Mouse (Mus musculus) embryonic facial prominence, embryonic 12.5 days (tissue): Measurements from ENCODE around the gene Cenpp. TPM values are rescaled to one million over a fixed set of nuclear protein-coding genes. Genes with fewer than 3 reads are reported as not detected.

Experiments
- ATAC-seq: fragments of 200-750 bp; cut with Nextera tagmentation; 2 replicates; pipeline ENCODE4 v1.8.0; 2017; ENCODE audit not compliant: insufficient number of reproducible peaks, insufficient read depth, low FRiP score, low TSS enrichment
- H3K27ac ChIP-seq: fragments of 300-500 bp; sonication (generic); 2 replicates; pipeline ENCODE4 v1.5.1; 2016; ENCODE audit warnings: mild to moderate bottlenecking
- H3K27me3 ChIP-seq: fragments of 300-500 bp; sonication (generic); 2 replicates; pipeline ENCODE4 v1.6.1; 2016; ENCODE audit warnings: mild to moderate bottlenecking, moderate library complexity
- H3K36me3 ChIP-seq: fragments of 300-500 bp; sonication (generic); 2 replicates; pipeline ENCODE4 v1.6.1; 2016; ENCODE audit warnings: mild to moderate bottlenecking
- H3K4me1 ChIP-seq: fragments of 300-500 bp; sonication (generic); 2 replicates; pipeline ENCODE4 v1.6.1; 2016
- H3K4me2 ChIP-seq: fragments of 300-500 bp; sonication (generic); replicated peaks from 2 replicates; pipeline ENCODE4 v1.6.1; 2016; ENCODE audit warnings: mild to moderate bottlenecking, moderate library complexity
- H3K4me3 ChIP-seq: fragments of 300-500 bp; sonication (generic); 2 replicates; pipeline ENCODE4 v1.5.1; 2016; ENCODE audit warnings: mild to moderate bottlenecking
- H3K9ac ChIP-seq: fragments of 300-500 bp; sonication (generic); 2 replicates; pipeline ENCODE4 v1.6.1; 2016; ENCODE audit warnings: mild to moderate bottlenecking, moderate library complexity
- H3K9me3 ChIP-seq: fragments of 300-500 bp; sonication (generic); 2 replicates; pipeline ENCODE4 v1.6.1; 2016; ENCODE audit warnings: mild to moderate bottlenecking, moderate library complexity
- WGBS: fragments of 180-500 bp; shearing (Covaris S2); methylation state at CpG from one replicate; pipeline ENCODE4 v1.1.7; 2016; 5-methylcytosine and 5-hydroxymethylcytosine counted together
- polyA plus RNA-seq: library from polyadenylated mRNA; unstranded; fragments of >200 nt; fragmentation: Nextera tagmentation; extraction: Ambion mirVana; gene quantifications from 2 replicates; pipeline ENCODE4 v1.2.1, GENCODE M21; 2016

Gene Cenpp
- 26.9 and 29.2 TPM in 2 replicates for polyA plus RNA-seq

DNA sequence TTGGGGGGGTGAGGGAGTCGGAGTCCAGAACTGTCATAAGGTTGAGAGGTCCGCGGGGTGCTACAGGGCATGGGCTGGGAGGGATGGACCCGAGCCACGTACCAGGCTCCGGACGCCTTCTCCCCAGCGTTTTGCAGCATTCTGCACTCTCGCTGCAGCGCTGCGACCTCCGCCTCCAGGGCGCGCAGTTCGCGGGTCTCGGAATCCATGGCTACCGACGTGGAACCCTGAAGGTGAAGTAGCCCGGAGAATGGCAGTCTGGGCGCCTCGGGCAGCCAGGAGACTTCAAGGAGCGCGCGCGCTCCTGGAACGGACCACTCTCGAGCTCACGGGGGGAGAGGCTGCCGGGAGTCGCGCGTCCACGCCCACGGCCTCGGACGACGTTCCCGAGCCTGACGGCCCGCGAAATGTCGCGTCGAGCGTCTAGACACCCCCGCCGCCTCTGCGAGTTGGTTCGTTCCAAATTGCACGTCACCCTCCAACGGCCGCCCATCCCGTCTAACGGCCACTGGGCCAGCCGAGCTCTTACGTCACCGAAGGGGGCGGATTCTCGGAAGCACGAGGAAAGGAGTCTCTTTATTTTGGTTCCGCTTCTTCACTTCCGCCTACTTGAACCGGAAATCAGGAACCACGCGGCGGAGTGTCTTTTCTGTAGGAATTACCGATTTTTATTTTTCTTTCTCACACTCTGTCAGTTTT lies at the start of gene Cenpp, which contains the start of gene Nol8:
Gene Cenpp, minus strand, starts transcription at position 305 of the 699 bp plus-strand sequence.
Gene Nol8, plus strand, starts transcription at position 598 of the 699 bp plus-strand sequence.
- peak within 1 kb of the TSS; percentile 72 for H3K4me2 ChIP-seq
- peak within 1 kb of the TSS; percentile 61 for H3K9ac ChIP-seq
- peaks cover 7% of the 10 kb centered on the region; the same call in 1 of the 2 replicates for H3K4me1 ChIP-seq
- WGBS = under 1% methylated on average over 68 of the region's 68 CpGs
- H3K27ac ChIP-seq = peak within 1 kb of the TSS; percentile 46; the same call in 1 of the 2 replicates
- ATAC-seq = peak; percentile 98
- H3K9me3 ChIP-seq = no peaks in the 10 kb centered on the region
- H3K36me3 ChIP-seq = peaks cover 2% of the 10 kb centered on the region; the same call in 1 of the 2 replicates
- peak within 1 kb of the TSS; percentile 81 for H3K4me3 ChIP-seq
- no peaks in the 10 kb centered on the region for H3K27me3 ChIP-seq

GRCm38 (mm10) chr13:49691056-49691455 lies 38.5 kb upstream of the Cenpp start:
- Histone ChIP-seq H3K36me3 (peaks cover 46% of the 10 kb centered on the region), H3K9ac (no peak overlapping the region), H3K27ac (no peak overlapping the region), H3K9me3 (no peaks in the 10 kb centered on the region), H3K27me3 (no peaks in the 10 kb centered on the region), H3K4me3 (no peak overlapping the region), H3K4me2 (no peak overlapping the region), H3K4me1 (no peaks in the 10 kb centered on the region)
- no peak for ATAC-seq
- 96% methylated on average over 5 of the region's 5 CpGs for WGBS

GRCm38 (mm10) chr13:49684266-49684665 lies 31.7 kb upstream of the Cenpp start:
- no peaks in the 10 kb centered on the region for H3K9me3 ChIP-seq
- H3K9ac ChIP-seq = no peak overlapping the region
- H3K27me3 ChIP-seq = no peaks in the 10 kb centered on the region
- ATAC-seq = no peak
- no peak overlapping the region for H3K27ac ChIP-seq
- WGBS = 85% methylated on average over 4 of the region's 4 CpGs
- no peak overlapping the region for H3K4me3 ChIP-seq
- H3K36me3 ChIP-seq = peaks cover 20% of the 10 kb centered on the region
- peaks cover 12% of the 10 kb centered on the region for H3K4me1 ChIP-seq
- no peak overlapping the region for H3K4me2 ChIP-seq

DNA sequence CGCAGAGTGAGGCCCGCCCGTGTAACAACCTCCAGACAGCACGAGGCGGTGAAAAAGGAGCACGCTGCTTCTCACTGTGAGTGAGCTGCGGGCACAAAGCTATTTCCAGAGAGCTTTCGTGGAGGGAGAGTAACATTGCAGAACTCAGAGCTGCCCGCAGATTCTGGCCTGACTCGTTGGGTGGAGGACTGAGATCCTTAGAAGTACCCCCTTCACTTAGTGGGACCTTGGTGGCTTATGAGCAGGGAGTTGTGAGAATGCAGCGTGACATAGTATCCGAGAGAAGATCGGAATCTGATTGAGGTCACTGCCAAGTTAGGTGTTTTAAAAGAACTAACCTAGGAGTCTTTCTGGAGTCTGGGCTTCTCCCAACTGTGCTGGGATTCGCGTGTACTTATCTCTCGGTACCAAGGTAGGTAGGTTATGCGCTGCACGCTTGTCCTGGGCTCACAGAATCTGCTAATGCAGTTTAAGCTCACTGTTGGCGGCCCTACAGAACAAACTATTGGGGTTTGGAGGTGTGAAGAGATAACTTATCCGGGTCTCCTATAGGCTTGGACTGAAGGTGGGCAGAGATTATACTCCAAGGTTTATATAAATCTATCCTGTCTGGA lies 29.8 kb upstream of the Cenpp start:
- Histone ChIP-seq H3K9ac (peak overlapping the region; percentile 75), H3K4me3 (peak overlapping the region; percentile 86), H3K9me3 (no peaks in the 10 kb centered on the region), H3K36me3 (peaks cover 13% of the 10 kb centered on the region), H3K27ac (0 out of 2 replicates have a peak overlapping the region, but pooled peaks have one; percentile 60), H3K4me1 (peaks cover 12% of the 10 kb centered on the region), H3K4me2 (peak overlapping the region; percentile 94), H3K27me3 (no peaks in the 10 kb centered on the region)
- no peak for ATAC-seq
- WGBS = 1% methylated on average over 20 of the region's 20 CpGs

DNA sequence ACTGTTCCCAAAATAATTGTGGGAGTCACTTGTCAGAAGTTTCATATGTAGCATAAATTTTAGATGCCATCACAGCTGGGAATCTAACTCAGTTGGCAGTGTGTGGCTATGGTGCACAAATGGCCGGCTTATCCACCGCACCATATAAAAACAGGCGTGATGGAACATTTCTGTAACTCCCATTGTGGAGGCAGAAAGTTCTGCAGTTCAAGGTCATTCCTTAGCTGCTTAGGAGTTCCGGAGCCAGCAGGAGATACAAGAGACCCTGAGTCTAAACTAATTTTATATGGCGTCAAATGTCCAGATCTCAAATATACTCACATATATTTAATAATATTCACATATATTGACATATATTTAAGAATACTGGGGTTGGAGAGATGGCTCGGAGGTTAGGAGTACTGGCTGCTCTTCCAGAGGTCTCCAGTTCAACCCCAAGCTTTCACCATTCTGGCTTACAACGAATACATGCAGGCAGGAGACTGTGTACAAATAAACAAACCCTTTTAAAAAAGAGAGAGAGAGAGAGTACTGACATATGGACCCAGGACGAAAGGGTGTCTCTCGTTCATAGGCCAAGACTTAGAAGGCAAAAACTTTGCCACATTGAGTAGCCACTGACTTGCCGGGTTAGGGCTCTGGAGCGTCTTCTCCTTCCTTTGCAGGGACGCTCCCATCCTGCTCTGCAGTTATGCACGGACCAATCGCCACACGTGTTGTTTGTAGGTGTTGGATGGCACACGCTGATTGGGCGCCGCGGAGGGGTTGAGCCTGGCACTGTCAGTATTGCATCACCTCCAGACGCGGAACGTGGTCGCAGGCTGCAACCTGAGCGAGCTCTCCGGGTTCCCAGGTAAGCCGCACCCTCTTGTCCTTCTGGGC lies 29.0 kb upstream of the Cenpp start, which contains the start of gene Iars:
Gene Iars, plus strand, starts transcription at position 750 of the 882 bp plus-strand sequence.
- Histone ChIP-seq H3K27me3 (no peaks in the 10 kb centered on the region), H3K9ac (peak within 1 kb of the TSS; percentile 75), H3K4me2 (peak within 1 kb of the TSS; percentile 94), H3K4me3 (peak within 1 kb of the TSS; percentile 86), H3K27ac (0 out of 2 replicates have a peak within 1 kb of the TSS, but pooled peaks have one; percentile 60), H3K36me3 (peaks cover 17% of the 10 kb centered on the region), H3K9me3 (no peaks in the 10 kb centered on the region), H3K4me1 (peaks cover 12% of the 10 kb centered on the region)
- peak; percentile 100 for ATAC-seq
- 6% methylated on average over 26 of the region's 26 CpGs for WGBS

GRCm38 (mm10) chr13:49677793-49678192 lies 25.2 kb upstream of the Cenpp start:
- Histone ChIP-seq H3K9ac (no peak overlapping the region), H3K27ac (no peak overlapping the region), H3K4me2 (no peak overlapping the region), H3K9me3 (no peaks in the 10 kb centered on the region), H3K4me3 (no peak overlapping the region), H3K4me1 (peaks cover 3% of the 10 kb centered on the region), H3K36me3 (peaks cover 31% of the 10 kb centered on the region), H3K27me3 (no peaks in the 10 kb centered on the region)
- WGBS = 84% methylated on average over 2 of the region's 2 CpGs
- no peak for ATAC-seq

DNA sequence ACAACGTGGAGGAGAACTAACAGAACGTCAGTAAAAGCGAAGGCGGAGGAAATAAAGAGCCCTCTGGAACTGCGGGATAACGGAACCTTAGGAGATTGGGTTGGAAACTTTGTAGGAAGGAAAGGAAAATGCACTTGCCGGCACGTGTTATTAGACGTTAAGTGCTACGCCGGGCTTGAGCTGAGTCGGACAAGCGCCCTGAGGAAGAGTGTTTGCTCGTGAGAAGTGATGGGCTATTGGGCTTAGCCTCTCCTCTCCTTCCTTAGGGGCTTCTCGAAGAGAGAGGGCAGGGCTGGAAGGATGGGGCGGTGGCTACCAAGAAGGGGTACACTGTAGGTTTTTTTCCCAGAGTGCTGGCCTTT lies 576 bp upstream of the Cenpp start:
- 0% methylated on average over 16 of the region's 16 CpGs for WGBS
- peak; percentile 62 for ATAC-seq
- Histone ChIP-seq H3K4me3 (peak overlapping the region; percentile 81), H3K9ac (peak overlapping the region; percentile 61), H3K4me2 (peak overlapping the region; percentile 72), H3K27ac (peak overlapping the region; percentile 46; the same call in 1 of the 2 replicates), H3K4me1 (peaks cover 7% of the 10 kb centered on the region; the same call in 1 of the 2 replicates), H3K9me3 (no peaks in the 10 kb centered on the region), H3K36me3 (peaks cover 2% of the 10 kb centered on the region; the same call in 1 of the 2 replicates), H3K27me3 (no peaks in the 10 kb centered on the region)

DNA sequence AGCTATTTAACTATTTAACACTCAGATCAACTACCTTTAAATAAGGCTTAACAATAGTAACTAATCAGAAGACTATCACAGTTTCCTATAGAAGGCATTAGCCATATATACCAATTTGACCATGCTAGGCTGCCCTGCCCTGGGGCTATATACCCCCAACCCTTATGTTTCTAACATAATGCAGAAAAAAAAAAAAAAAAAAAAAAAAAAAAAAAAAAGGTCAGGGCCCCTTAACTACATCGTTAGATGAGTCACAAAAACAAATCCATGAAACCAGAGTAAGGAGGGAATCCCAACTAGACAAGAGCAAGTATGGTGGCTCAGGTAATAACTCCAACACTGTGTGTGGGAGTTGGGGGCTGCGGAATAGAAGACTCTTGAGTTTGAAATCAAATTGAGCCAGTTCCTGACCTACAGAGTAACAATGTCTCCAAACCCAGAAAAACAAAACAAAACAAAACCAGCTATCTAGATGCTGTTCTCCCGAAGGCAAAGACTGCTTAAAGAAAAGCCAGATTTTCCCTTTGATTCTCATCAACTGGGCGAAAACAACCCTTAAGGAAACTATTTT lies 719 bp downstream of the Cenpp start:
- peak overlapping the region; percentile 81 for H3K4me3 ChIP-seq
- 2% methylated on average over 4 of the region's 4 CpGs for WGBS
- ATAC-seq = no peak
- H3K27me3 ChIP-seq = no peaks in the 10 kb centered on the region
- peak overlapping the region; percentile 56 for H3K9ac ChIP-seq
- no peaks in the 10 kb centered on the region for H3K9me3 ChIP-seq
- peaks cover 7% of the 10 kb centered on the region; the same call in 1 of the 2 replicates for H3K4me1 ChIP-seq
- peaks cover 2% of the 10 kb centered on the region; the same call in 1 of the 2 replicates for H3K36me3 ChIP-seq
- H3K4me2 ChIP-seq = peak overlapping the region; percentile 69
- no peak overlapping the region for H3K27ac ChIP-seq

- no peak for ATAC-seq
- peaks cover under 1% of the 10 kb centered on the region; the same call in 1 of the 2 replicates for H3K36me3 ChIP-seq
- no peak overlapping the region for H3K4me3 ChIP-seq
- H3K27ac ChIP-seq = no peak overlapping the region
- peaks cover 7% of the 10 kb centered on the region; the same call in 1 of the 2 replicates for H3K4me1 ChIP-seq
- H3K4me2 ChIP-seq = peak overlapping the region; percentile 69; the same call in 1 of the 2 replicates
- no peak overlapping the region for H3K9ac ChIP-seq
- H3K27me3 ChIP-seq = no peaks in the 10 kb centered on the region
- WGBS = 41% methylated on average over 2 of the region's 2 CpGs
- H3K9me3 ChIP-seq = no peaks in the 10 kb centered on the region
Measured at GRCm38 (mm10) chr13:49651136-49651535, 1.4 kb downstream of the Cenpp start.

DNA sequence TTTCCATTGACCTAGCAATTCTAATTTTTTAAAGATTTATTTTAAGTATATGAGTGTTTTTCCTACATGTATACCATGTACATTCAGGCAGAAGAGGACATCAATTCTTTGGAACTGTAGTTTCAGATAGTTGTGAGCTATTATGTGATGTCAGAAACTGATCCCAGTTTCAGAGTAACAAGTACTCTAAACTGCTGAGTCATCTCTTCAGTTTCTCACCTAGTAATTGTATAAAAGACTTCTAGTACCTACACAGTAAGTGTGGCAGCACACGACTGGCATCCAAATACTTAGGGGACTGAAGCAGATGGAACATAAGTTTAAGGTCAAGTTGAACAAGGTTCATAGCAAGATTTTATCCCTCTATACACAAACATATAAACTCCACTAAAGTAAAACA lies 6.6 kb downstream of the Cenpp start:
- ATAC-seq = no peak
- Histone ChIP-seq H3K9ac (no peak overlapping the region), H3K27ac (no peak overlapping the region), H3K36me3 (no peaks in the 10 kb centered on the region), H3K27me3 (no peaks in the 10 kb centered on the region), H3K4me1 (no peaks in the 10 kb centered on the region), H3K4me3 (no peak overlapping the region), H3K4me2 (no peak overlapping the region), H3K9me3 (no peaks in the 10 kb centered on the region)
- WGBS = 90% methylated on average over 1 of the region's 1 CpGs
